Mouse (Mus musculus) heart, postnatal 0 days (tissue): ENCODE data around the gene Gm3543. TPM values are rescaled to one million over a fixed set of nuclear protein-coding genes. Genes with fewer than 3 reads are reported as not detected.
"Not testable (repeated sequence)": the region's sequence is repeated elsewhere in the genome, so short reads cannot be mapped to it uniquely, and the experiment has no call there.

Source experiments
- ATAC-seq: fragments of 200-750 bp; cut with Nextera tagmentation; 2 replicates; pipeline ENCODE4 v1.8.0; 2017; ENCODE audit warnings: low read depth, moderate number of reproducible peaks, moderate library complexity; ENCODE audit not compliant: insufficient read depth
- DNase-seq: peaks from one replicate; pipeline ENCODE4 v3.0.0-alpha.2; 2016; ENCODE audit warnings: low spot score
- H3K27ac ChIP-seq: fragments of 300-500 bp; sonication (generic); 2 replicates; pipeline ENCODE4 v1.5.1; 2014; ENCODE audit warnings: low read depth, mild to moderate bottlenecking
- H3K27me3 ChIP-seq: fragments of 300-500 bp; sonication (generic); 2 replicates; pipeline ENCODE4 v1.6.1; 2014; ENCODE audit warnings: low read length, mixed read lengths; ENCODE audit not compliant: control insufficient read depth, insufficient read depth
- H3K36me3 ChIP-seq: fragments of 300-500 bp; sonication (generic); replicated peaks from 2 replicates; pipeline ENCODE4 v1.6.1; 2014; ENCODE audit warnings: low read length, mixed read lengths; ENCODE audit not compliant: control insufficient read depth, insufficient read depth
- H3K4me1 ChIP-seq: fragments of 300-500 bp; sonication (generic); 2 replicates; pipeline ENCODE4 v1.6.1; 2014; ENCODE audit warnings: antibody characterized with exemption; ENCODE audit not compliant: control insufficient read depth, insufficient read depth
- H3K4me2 ChIP-seq: fragments of 300-500 bp; sonication (generic); 2 replicates; pipeline ENCODE4 v1.6.1; 2014; ENCODE audit warnings: low read depth, mild to moderate bottlenecking, low read length, moderate library complexity
- H3K4me3 ChIP-seq: fragments of 300-500 bp; sonication (generic); 2 replicates; pipeline ENCODE4 v1.5.1; 2014; ENCODE audit warnings: low read depth, low read length
- H3K9ac ChIP-seq: fragments of 300-500 bp; sonication (generic); replicated peaks from 2 replicates; pipeline ENCODE4 v1.6.1; 2014; ENCODE audit warnings: low read depth, low read length, mixed read lengths
- H3K9me3 ChIP-seq: fragments of 300-500 bp; sonication (generic); replicated peaks from 2 replicates; pipeline ENCODE4 v1.6.1; 2016; ENCODE audit warnings: low read length; ENCODE audit not compliant: control insufficient read depth
- WGBS: fragments of 180-500 bp; shearing (Covaris S2); extraction: QIAGEN DNeasy Blood & Tissue Kit; methylation state at CpG from one replicate; pipeline ENCODE4 v1.1.7; 2014; 5-methylcytosine and 5-hydroxymethylcytosine counted together
- polyA plus RNA-seq: library from polyadenylated mRNA; unstranded; fragments of >200 nt; fragmentation: Nextera tagmentation; extraction: Ambion mirVana; gene quantifications from 2 replicates; pipeline ENCODE4 v1.2.1, GENCODE M21; 2015
- total RNA-seq: library from RNA; depleted of rRNA; stranded (reverse); fragments of >200 nt; gene quantifications from 2 replicates; pipeline ENCODE4 v1.2.3, GENCODE M21; 2014; ENCODE audit warnings: low replicate concordance; rRNA removed

Gene Gm3543
- total RNA-seq: not detected in 2 replicates
- not detected in 2 replicates for polyA plus RNA-seq

DNA sequence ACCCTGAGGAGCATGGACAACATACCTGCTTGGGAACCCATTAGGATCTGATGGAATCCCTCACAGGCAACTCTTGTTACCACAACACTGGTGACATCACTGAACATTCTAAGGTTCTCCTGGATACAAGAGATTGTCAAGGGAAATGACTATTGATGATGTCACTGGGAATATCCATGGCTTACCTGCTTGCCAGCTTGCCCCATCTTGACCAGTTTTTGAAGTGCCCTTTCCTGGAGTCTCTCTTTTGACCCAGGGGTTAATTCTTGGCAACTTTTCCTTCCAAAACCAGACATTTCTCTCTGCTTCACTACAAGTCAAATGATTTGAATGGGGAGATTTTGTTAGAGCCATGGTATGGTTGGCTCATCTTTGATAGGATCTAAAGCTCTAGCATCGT, at the start of gene Gm3543:
Gene Gm3543 (minus strand): TSS at position 101 of the 400 bp plus-strand sequence.
- H3K9me3 ChIP-seq, H3K4me1 ChIP-seq, ATAC-seq, H3K27me3 ChIP-seq, H3K9ac ChIP-seq, H3K27ac ChIP-seq, H3K4me3 ChIP-seq, DNase-seq, H3K4me2 ChIP-seq, H3K36me3 ChIP-seq: not testable (repeated sequence)
- no CpG with 5 or more reads among the region's 1 CpGs for WGBS

DNA sequence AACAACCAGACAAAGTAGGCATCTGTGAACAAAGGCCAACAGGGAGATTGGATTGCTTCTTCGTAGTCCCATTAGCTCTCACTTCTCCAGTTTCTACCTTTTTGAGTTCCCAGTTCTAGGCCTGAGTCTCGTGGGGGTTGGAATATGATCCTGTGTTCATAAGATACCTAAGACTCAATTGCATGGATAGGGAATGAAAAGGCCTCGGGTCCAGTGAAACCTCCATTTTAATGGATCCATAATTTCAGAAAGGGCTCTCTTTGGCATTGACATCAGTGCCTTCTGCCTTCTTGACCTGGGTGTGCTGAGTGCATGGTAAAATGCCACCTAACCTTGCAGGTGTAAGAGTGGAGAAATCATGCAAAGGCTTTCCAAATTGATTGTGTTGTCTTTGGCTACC, 14.5 kb downstream of the Gm3543 start:
- not testable (repeated sequence) for H3K4me3 ChIP-seq, ATAC-seq, H3K9me3 ChIP-seq, H3K27ac ChIP-seq, H3K4me1 ChIP-seq, H3K36me3 ChIP-seq, DNase-seq, H3K4me2 ChIP-seq, H3K27me3 ChIP-seq, H3K9ac ChIP-seq
- WGBS: 51% methylated on average over 3 of the region's 3 CpGs

DNA sequence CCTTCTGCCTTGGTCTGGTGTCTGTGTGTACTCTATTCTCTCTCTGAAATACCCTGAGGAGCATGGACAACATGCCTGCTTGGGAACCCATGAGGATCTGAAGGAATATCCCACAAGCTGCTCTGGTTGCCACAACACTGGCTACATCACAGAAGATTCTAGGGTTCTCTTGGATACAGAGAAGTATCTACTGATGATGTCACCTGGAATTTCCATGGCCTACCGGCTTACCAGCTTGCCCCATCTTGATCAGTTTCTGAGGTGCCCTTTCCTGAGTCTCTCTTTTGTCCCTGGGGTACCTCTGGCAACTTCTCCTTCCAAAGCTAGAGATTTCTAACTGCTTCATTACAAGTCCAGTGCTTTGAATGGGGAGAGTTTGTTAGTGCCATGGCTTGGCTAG, 15.3 kb downstream of the Gm3543 start, which contains the start of gene Gm6401:
Gene Gm6401 (minus strand): TSS at position 101 of the 400 bp plus-strand sequence.
- H3K36me3 ChIP-seq, DNase-seq, H3K4me2 ChIP-seq, ATAC-seq, H3K9ac ChIP-seq, H3K4me3 ChIP-seq, H3K27me3 ChIP-seq, H3K27ac ChIP-seq, H3K9me3 ChIP-seq, H3K4me1 ChIP-seq: not testable (repeated sequence)
- 86% methylated on average over 1 of the region's 1 CpGs for WGBS

DNA sequence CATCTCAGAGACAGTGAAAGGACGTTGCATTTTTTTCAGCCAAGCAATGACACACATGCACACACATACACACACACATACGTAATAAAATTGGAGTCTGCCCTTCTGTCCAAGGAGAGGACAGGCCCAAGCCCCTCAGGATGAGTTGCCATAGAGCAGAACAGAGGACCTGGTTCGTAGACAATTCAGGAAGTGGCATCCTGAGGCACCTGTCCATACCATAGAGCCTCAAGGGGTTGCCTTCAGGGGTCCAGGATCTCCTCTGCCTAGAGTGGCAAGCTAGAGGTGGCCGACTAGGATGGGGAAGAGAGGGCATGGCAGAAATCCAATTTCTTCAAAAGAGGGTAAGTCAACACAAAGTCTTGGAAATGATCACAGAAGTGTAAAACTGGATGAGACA, 19.0 kb downstream of the Gm3543 start:
- not testable (repeated sequence) for H3K4me3 ChIP-seq, H3K4me2 ChIP-seq, H3K9ac ChIP-seq, ATAC-seq, H3K4me1 ChIP-seq, DNase-seq, H3K9me3 ChIP-seq, H3K36me3 ChIP-seq, H3K27ac ChIP-seq, H3K27me3 ChIP-seq
- WGBS: 42% methylated on average over 4 of the region's 4 CpGs

DNA sequence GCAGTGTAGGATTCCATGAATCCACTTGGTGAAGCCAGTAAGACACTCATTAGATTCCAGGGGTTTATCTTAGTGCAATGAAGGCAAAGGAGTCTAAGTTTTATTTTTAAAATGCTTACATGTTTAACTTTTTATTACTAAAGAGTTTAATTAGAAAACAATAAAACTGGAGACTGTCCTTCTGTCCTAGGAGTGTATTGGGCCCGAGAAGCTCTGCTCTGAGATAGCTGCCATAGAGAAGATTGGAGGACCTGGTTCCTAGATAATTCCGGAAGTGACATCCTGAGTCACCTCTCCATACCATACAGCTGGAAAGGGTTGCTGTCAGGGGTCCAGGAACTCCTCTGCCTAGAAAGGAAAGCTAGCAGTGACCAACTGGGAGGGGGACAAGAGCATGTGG, 39.4 kb downstream of the Gm3543 start, which contains the start of gene 1700024B05Rik:
Gene 1700024B05Rik (plus strand): TSS at position 301 of the 400 bp plus-strand sequence.
- 47% methylated on average over 1 of the region's 2 CpGs for WGBS

More for the DNA sequence above, 39.4 kb downstream of the Gm3543 start, which contains the start of gene 1700024B05Rik:
- not testable (repeated sequence) for H3K9ac ChIP-seq, H3K36me3 ChIP-seq, H3K9me3 ChIP-seq, DNase-seq, H3K4me1 ChIP-seq, H3K27me3 ChIP-seq, H3K4me3 ChIP-seq, H3K4me2 ChIP-seq, ATAC-seq, H3K27ac ChIP-seq

Other genes starting within 250 kb of the Gm3543 start
- gene Gm7929, start 232.7 kb downstream of the Gm3543 start, total RNA-seq: not detected in 2 replicates
- not detected in 2 replicates for gene Gm7929, start 232.7 kb downstream of the Gm3543 start, polyA plus RNA-seq
- gene Gm47189, start 210.9 kb downstream of the Gm3543 start, total RNA-seq: not detected in 2 replicates
- gene Gm47189, start 210.9 kb downstream of the Gm3543 start, polyA plus RNA-seq: not detected in 2 replicates
- gene Gm7980, start 76.0 kb downstream of the Gm3543 start, total RNA-seq: not detected in 2 replicates
- gene Gm7980, start 76.0 kb downstream of the Gm3543 start, polyA plus RNA-seq: not detected in 2 replicates
- not detected in 2 replicates for gene 1700049E17Rik1, start 58.4 kb downstream of the Gm3543 start, total RNA-seq
- not detected in 2 replicates for gene 1700049E17Rik1, start 58.4 kb downstream of the Gm3543 start, polyA plus RNA-seq
- not detected in 2 replicates for gene 1700024B05Rik, start 39.3 kb downstream of the Gm3543 start, total RNA-seq
- gene 1700024B05Rik, start 39.3 kb downstream of the Gm3543 start, polyA plus RNA-seq: not detected in 2 replicates
- not detected in 2 replicates for gene Gm6401, start 15.4 kb downstream of the Gm3543 start, total RNA-seq
- not detected in 2 replicates for gene Gm6401, start 15.4 kb downstream of the Gm3543 start, polyA plus RNA-seq
- not detected in 2 replicates for gene Gm7951, start 134.0 kb upstream of the Gm3543 start, total RNA-seq
- not detected in 2 replicates for gene Gm7951, start 134.0 kb upstream of the Gm3543 start, polyA plus RNA-seq
- not detected in 2 replicates for gene Gm17027, start 179.3 kb upstream of the Gm3543 start, total RNA-seq
- not detected in 2 replicates for gene Gm17027, start 179.3 kb upstream of the Gm3543 start, polyA plus RNA-seq
- not detected in 2 replicates for gene Gm3573, start 207.5 kb upstream of the Gm3543 start, total RNA-seq
- gene Gm3573, start 207.5 kb upstream of the Gm3543 start, polyA plus RNA-seq: not detected in 2 replicates